Mouse (Mus musculus) embryonic facial prominence, embryonic 13.5 days (tissue): ENCODE measurements around the gene Gm12216. TPM values are rescaled to one million over a fixed set of nuclear protein-coding genes. Genes with fewer than 3 reads are reported as not detected.

Source experiments
- ATAC-seq: fragments of 200-750 bp; cut with Nextera tagmentation; 2 replicates; pipeline ENCODE4 v1.8.0; 2017; ENCODE audit warnings: low read depth; ENCODE audit not compliant: insufficient number of reproducible peaks, insufficient read depth, low FRiP score, low TSS enrichment
- H3K27ac ChIP-seq: fragments of 300-500 bp; sonication (generic); 2 replicates; pipeline ENCODE4 v1.5.1; 2015; ENCODE audit warnings: moderate library complexity, mild to moderate bottlenecking, inconsistent platforms
- H3K27me3 ChIP-seq: fragments of 300-500 bp; sonication (generic); 2 replicates; pipeline ENCODE4 v1.6.1; 2015; ENCODE audit warnings: mild to moderate bottlenecking, inconsistent platforms
- H3K36me3 ChIP-seq: fragments of 300-500 bp; sonication (generic); 2 replicates; pipeline ENCODE4 v1.6.1; 2015; ENCODE audit warnings: mild to moderate bottlenecking, inconsistent platforms
- H3K4me1 ChIP-seq: fragments of 300-500 bp; sonication (generic); 2 replicates; pipeline ENCODE4 v1.6.1; 2015; ENCODE audit warnings: inconsistent platforms
- H3K4me2 ChIP-seq: fragments of 300-500 bp; sonication (generic); 2 replicates; pipeline ENCODE4 v1.6.1; 2015; ENCODE audit warnings: moderate library complexity, mild to moderate bottlenecking, inconsistent platforms
- H3K4me3 ChIP-seq: fragments of 300-500 bp; sonication (generic); 2 replicates; pipeline ENCODE4 v1.5.1; 2015; ENCODE audit warnings: mild to moderate bottlenecking, inconsistent platforms
- H3K9ac ChIP-seq: fragments of 300-500 bp; sonication (generic); 2 replicates; pipeline ENCODE4 v1.6.1; 2015; ENCODE audit warnings: mild to moderate bottlenecking, inconsistent platforms
- H3K9me3 ChIP-seq: fragments of 300-500 bp; sonication (generic); 2 replicates; pipeline ENCODE4 v1.6.1; 2016; ENCODE audit warnings: inconsistent platforms
- WGBS: fragments of 180-500 bp; shearing (Covaris S2); methylation state at CpG from one replicate; pipeline ENCODE4 v1.1.7; 2015; ENCODE audit warnings: mixed read lengths; 5-methylcytosine and 5-hydroxymethylcytosine counted together
- polyA plus RNA-seq: library from polyadenylated mRNA; unstranded; fragments of >200 nt; fragmentation: Nextera tagmentation; extraction: Ambion mirVana; gene quantifications from 2 replicates; pipeline ENCODE4 v1.2.1, GENCODE M21; 2015

Gm12216 gene
- polyA plus RNA-seq, 1 experiment from 2014 or later = not detected

DNA sequence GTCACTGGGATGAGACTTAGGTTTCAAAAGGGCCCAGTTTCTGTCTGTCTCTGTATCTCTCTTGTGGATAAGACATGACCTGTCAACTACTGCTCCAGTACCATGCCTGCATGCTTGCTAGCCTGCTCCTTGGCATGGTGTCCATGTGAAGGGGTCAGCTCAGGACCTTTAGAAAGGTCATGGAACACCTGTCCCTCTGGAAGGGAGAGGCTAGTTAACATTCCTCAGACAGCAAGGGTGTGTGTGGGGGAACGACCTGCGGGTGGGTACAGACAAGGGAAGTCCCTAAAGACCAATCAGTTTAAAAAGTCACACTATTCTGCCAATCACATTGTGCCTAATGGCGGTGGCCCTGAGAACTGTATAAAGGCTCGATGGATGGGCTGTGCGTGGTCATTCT is 58.1 kb downstream of the Gm12216 start:
- WGBS = 82% methylated on average over 5 of the region's 5 CpGs
- Histone ChIP-seq H3K27ac (no peak overlapping the region), H3K9me3 (no peaks in the 10 kb centered on the region), H3K9ac (no peak overlapping the region), H3K4me1 (peaks cover 15% of the 10 kb centered on the region), H3K27me3 (no peaks in the 10 kb centered on the region), H3K4me2 (no peak overlapping the region), H3K4me3 (no peak overlapping the region), H3K36me3 (no peaks in the 10 kb centered on the region)
- no peak for ATAC-seq

DNA sequence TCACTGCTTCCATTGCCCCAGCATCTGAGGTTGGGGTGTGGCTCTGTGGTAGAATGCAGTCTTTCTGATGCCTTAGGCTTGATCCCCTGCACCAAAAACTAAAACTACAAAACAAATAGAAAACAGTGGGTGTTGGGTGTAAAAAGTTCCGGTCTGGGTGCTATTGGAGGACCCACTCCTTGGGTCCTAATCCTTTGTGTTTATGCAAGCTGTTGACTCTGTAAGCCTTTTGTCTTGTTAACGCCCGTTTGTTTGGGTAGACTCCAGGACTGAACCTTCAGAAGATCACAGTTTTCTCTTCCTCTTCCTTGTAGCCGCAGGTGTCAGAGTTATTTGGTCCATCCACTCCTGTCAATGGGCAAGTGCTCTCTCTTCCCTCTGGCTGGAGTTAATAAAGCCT is 59.0 kb downstream of the Gm12216 start:
- Histone ChIP-seq H3K27ac (no peak overlapping the region), H3K4me3 (no peak overlapping the region), H3K4me2 (no peak overlapping the region), H3K4me1 (peaks cover 23% of the 10 kb centered on the region), H3K9ac (no peak overlapping the region), H3K27me3 (no peaks in the 10 kb centered on the region), H3K9me3 (no peaks in the 10 kb centered on the region), H3K36me3 (no peaks in the 10 kb centered on the region)
- ATAC-seq = no peak
- 67% methylated on average over 4 of the region's 4 CpGs for whole genome bisulfite sequencing

DNA sequence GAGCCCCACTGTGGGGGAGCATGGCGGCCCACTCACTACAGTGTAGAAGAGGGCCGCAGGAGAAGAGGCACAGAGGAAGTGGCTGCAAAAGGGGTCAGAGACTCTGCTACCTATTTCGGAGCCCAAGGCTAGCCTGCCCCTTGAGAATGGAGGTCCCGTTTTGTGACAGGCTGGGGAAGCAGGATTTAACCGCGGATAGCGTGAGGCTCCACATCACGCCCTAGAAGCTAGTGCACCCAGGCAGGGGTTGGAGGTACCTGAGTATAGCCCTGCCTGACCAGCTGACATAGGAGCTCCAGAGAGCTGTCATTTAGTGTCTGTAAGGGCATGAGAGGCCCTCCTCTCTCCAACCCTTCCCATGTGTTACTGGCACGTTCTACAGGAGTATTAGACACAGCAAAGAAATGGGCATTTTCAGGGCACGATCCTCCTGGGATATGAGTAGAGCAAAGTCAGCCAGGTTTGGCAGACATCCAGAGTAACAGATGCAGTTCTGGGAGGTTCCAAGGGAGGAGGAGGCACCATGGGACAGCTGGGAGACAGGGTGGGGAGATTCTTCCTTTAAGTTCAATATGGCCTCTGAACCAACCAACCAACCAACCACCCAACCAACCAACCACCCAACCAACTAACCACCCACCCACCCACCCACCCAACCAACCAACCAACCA is 60.9 kb downstream of the Gm12216 start:
- Histone ChIP-seq H3K9me3 (no peaks in the 10 kb centered on the region), H3K9ac (no peak overlapping the region), H3K36me3 (no peaks in the 10 kb centered on the region), H3K4me1 (peaks cover 27% of the 10 kb centered on the region), H3K4me3 (no peak overlapping the region), H3K27ac (no peak overlapping the region), H3K27me3 (no peaks in the 10 kb centered on the region), H3K4me2 (no peak overlapping the region)
- WGBS = 93% methylated on average over 10 of the region's 10 CpGs
- ATAC-seq = no peak

DNA sequence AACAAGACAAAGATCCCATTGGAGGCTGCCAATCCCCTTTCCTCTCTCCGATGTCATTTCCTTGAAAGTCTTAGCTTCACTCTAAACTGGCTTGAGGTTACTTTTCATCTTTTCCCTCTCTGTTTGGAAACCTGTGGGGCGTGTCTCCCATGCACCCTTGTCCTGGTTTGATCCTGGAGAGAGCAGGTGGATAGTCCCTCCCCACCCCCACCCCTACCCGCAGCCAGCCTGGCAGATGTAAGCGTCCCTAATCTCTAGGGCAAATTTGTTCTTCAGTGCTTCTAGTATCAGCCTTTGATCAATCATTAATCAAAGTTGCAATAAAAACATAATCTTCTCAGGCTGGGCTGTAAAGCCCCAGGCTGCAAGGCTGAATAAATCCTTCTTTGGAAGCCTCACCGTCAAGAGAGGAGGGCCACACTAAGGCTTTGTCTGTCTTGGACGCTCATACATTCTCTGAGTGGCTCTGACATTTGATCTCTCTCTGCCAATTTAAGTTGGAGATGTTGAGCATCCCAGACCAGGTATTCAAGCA is 61.6 kb downstream of the Gm12216 start:
- no peak for ATAC-seq
- H3K36me3 ChIP-seq = no peaks in the 10 kb centered on the region
- no peak overlapping the region for H3K9ac ChIP-seq
- no peak overlapping the region for H3K4me2 ChIP-seq
- 43% methylated on average over 6 of the region's 6 CpGs for WGBS
- no peak overlapping the region for H3K27ac ChIP-seq
- no peak overlapping the region for H3K4me3 ChIP-seq
- no peaks in the 10 kb centered on the region for H3K9me3 ChIP-seq
- H3K27me3 ChIP-seq = no peaks in the 10 kb centered on the region
- peaks cover 30% of the 10 kb centered on the region for H3K4me1 ChIP-seq

DNA sequence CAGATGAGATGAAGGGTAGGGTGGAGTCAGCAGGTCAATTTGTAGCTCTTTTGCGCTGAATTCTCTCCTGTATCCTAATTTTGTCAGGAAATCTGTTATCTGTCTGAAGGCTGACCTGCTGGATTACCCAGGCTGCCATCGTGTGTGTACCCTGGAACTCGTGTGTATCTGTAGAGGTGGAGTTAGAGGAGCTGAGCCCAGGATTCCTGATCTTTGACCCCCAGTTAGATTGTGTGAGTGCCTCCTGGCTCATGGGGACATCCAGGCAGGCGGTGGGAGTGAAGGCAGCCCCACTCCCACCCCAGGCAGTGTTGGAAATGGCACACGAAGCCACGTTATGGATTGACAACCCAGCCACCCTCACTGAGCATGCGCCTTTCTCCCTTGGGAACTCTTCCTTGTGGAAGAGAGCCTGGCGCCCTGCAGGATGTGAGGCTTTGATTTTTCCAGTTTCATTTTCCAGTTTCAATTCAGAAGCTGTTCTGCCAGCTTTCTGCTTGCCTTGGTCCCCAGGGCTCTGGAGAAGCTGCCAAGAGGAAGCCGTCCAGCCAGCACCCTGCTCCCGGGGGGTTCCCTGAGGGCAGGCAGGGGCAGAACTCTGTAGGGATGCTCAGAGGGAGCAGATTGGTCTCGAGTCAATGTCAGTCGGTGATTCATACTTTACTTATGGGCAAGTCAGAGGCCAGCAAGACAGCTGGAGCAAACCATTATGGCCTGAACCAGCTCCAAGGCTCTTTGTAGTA is 62.5 kb downstream of the Gm12216 start:
- no peaks in the 10 kb centered on the region for H3K27me3 ChIP-seq
- H3K9ac ChIP-seq = 0 out of 2 replicates have a peak overlapping the region, but pooled peaks have one; percentile 21
- no peak for ATAC-seq
- no peaks in the 10 kb centered on the region for H3K36me3 ChIP-seq
- H3K4me1 ChIP-seq = peaks cover 30% of the 10 kb centered on the region
- H3K9me3 ChIP-seq = no peaks in the 10 kb centered on the region
- H3K4me2 ChIP-seq = no peak overlapping the region
- H3K4me3 ChIP-seq = no peak overlapping the region
- WGBS = 51% methylated on average over 12 of the region's 12 CpGs
- H3K27ac ChIP-seq = no peak overlapping the region

DNA sequence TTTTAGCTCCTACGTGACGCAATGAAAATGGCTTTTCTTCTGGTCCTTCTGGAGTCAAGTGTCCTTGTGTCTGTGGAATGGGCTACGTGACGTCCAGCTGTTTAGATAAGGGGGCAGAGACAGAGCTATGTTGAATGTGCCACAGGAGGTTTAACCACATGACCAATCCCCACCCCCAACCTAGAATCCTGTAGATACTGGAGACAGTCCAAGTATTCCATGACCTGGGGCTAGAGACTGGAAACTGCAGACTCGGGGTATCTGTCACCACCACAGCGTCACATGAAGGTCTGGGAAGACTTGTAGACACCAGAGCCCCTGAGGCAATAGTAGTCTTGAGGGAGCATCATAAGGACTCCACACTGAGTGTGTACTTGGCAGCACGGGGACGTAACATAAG is 63.2 kb downstream of the Gm12216 start:
- no peak for ATAC-seq
- Histone ChIP-seq H3K27ac (no peak overlapping the region), H3K27me3 (no peaks in the 10 kb centered on the region), H3K4me1 (peaks cover 30% of the 10 kb centered on the region), H3K9ac (no peak overlapping the region), H3K4me3 (no peak overlapping the region), H3K4me2 (no peak overlapping the region), H3K9me3 (no peaks in the 10 kb centered on the region), H3K36me3 (no peaks in the 10 kb centered on the region)
- WGBS = 56% methylated on average over 8 of the region's 8 CpGs

DNA sequence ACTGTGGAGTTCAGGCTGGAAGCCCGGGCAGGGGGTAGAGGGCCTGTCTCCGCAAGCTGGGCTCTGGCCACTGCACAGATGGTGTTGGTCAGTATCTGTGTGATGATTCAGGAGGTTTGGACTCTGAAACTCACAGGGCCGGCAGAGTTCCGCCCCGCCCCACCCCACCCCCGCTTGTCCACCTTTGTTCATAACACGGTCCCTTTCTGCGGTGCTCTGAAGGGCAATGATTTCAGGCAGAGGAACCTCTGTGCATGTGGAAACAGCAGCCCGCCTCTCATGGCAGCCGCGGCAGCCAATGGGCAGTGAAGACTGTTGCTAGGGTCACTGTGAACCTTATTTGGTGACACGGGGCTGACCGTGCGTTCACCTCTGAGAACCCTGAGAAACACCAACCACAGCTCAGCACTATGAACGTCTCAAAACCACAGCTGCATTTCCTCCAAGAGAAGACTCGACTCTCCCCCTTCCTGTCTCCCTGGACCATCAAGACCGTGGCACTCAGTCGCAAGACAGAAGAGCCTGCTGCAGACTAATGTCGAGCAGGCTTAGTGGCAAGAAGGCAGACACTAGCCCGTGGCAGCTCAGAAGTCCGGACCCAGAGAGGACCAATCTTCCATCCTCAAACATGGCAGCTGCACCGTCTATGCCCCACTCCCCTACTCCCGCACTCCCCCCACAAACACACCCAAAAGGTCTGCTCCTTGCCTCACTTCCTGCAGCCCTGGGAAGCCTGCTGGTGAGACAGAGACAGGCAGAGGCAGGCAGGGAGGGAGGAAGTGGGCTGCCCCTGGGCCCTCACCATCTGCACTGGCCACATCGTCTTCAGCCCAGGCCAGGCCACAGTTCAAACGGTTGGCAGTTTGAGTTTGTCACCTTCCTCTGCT is 64.1 kb downstream of the Gm12216 start:
- H3K4me3 ChIP-seq = no peak overlapping the region
- H3K27ac ChIP-seq = no peak overlapping the region
- 66% methylated on average over 25 of the region's 25 CpGs for WGBS
- no peak overlapping the region for H3K9ac ChIP-seq
- no peaks in the 10 kb centered on the region for H3K9me3 ChIP-seq
- peaks cover 30% of the 10 kb centered on the region for H3K4me1 ChIP-seq
- ATAC-seq = no peak
- no peak overlapping the region for H3K4me2 ChIP-seq
- no peaks in the 10 kb centered on the region for H3K27me3 ChIP-seq
- H3K36me3 ChIP-seq = no peaks in the 10 kb centered on the region

DNA sequence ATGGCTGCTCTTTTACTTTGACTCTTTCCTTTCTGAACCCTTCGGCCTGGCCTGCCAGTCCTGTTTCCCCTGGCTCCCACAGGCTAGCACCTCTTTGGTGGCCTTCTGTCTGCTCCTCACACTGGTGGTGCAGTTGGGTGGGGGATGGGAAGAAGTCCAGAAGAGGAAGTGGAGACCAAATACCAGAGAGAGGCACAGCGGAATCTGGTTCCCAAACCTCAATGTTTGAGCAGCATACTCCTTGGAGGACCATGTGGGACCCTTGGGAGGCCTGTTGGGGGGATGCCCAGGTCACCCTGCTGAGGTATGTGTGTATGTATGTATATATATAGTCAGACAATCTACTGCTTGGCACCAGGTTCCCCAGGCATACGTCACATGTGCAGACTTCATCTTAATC is 65.0 kb downstream of the Gm12216 start:
- H3K9ac ChIP-seq = no peak overlapping the region
- H3K4me3 ChIP-seq = no peak overlapping the region
- WGBS = 74% methylated on average over 3 of the region's 3 CpGs
- no peaks in the 10 kb centered on the region for H3K9me3 ChIP-seq
- no peaks in the 10 kb centered on the region for H3K36me3 ChIP-seq
- no peak overlapping the region for H3K27ac ChIP-seq
- H3K27me3 ChIP-seq = no peaks in the 10 kb centered on the region
- no peak overlapping the region for H3K4me2 ChIP-seq
- ATAC-seq = no peak
- peaks cover 30% of the 10 kb centered on the region for H3K4me1 ChIP-seq

DNA sequence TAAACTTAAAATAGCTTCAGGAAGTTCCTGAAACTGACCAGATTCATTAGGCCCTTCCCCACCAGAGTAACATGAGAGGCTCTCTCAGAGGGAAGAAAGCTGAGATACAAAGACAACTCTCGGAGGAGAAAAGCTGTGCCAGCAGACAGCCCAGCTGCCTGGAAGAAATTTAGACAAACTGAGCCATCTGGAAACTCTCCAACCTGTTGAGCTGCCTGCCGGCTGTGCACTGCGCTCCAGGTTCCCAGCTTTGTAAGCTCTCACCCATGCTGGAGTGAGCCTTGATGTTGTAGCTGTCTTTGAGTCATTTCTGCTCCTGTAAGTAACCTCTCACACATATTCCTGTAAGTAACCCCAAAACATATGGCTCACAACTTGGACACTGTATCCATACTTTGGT is 66.1 kb downstream of the Gm12216 start:
- no peaks in the 10 kb centered on the region for H3K9me3 ChIP-seq
- no peak overlapping the region for H3K9ac ChIP-seq
- H3K27me3 ChIP-seq = no peaks in the 10 kb centered on the region
- 0 out of 2 replicates have a peak overlapping the region, but pooled peaks have one; percentile 16 for H3K27ac ChIP-seq
- H3K4me2 ChIP-seq = no peak overlapping the region
- H3K36me3 ChIP-seq = no peaks in the 10 kb centered on the region
- H3K4me3 ChIP-seq = no peak overlapping the region
- H3K4me1 ChIP-seq = peaks cover 30% of the 10 kb centered on the region
- WGBS = 37% methylated on average over 3 of the region's 3 CpGs
- ATAC-seq = no peak

DNA sequence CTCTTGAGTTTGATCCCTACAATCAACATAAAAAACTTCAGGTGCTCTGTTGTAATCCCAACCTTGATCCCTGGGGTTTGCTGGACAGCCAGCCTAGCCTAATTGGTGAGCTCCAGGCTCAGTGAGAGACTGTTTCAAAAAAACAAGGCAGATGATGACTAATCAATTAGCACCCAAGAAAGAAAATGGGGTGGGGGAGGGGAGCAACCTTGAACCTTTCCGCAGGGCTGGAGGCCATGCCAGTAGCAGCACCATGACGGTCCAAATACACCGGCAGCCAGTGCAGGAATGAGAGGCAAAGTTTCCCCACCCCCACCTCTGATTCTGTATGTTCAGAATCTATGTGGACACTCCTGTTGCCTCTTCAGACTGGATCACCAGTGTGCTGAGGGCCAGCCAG is 69.8 kb downstream of the Gm12216 start:
- 68% methylated on average over 3 of the region's 3 CpGs for WGBS
- no peak overlapping the region for H3K9ac ChIP-seq
- no peaks in the 10 kb centered on the region for H3K36me3 ChIP-seq
- ATAC-seq = no peak
- H3K4me3 ChIP-seq = no peak overlapping the region
- 0 out of 2 replicates have a peak, but pooled peaks cover 4% of the 10 kb centered on the region for H3K4me1 ChIP-seq
- H3K4me2 ChIP-seq = no peak overlapping the region
- H3K27ac ChIP-seq = no peak overlapping the region
- no peaks in the 10 kb centered on the region for H3K9me3 ChIP-seq
- H3K27me3 ChIP-seq = no peaks in the 10 kb centered on the region

DNA sequence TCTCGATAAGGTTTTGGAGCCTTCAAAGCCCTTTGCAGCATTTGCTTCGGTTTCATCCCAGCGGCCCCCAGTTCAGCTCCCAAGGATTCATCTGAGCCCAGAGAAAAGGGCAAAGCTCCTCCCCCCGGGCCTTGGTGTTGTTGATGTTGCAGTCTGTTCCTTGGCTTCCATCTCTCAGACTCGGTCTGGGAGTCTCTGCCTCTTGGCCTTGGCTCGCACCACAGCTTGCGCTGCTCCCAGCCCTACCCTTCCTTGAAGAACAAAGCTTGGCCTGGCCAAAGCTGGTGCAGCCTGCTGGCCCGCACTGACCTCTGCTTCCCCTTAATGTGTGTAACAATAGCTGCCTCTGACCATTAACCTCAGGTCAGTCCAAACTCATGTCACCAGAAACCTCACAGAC is 70.9 kb downstream of the Gm12216 start:
- no peak overlapping the region for H3K27ac ChIP-seq
- no peak overlapping the region for H3K4me3 ChIP-seq
- no peaks in the 10 kb centered on the region for H3K36me3 ChIP-seq
- no peak for ATAC-seq
- no peak overlapping the region for H3K4me2 ChIP-seq
- H3K27me3 ChIP-seq = no peaks in the 10 kb centered on the region
- no peak overlapping the region for H3K9ac ChIP-seq
- H3K4me1 ChIP-seq = 0 out of 2 replicates have a peak, but pooled peaks cover 4% of the 10 kb centered on the region
- no peaks in the 10 kb centered on the region for H3K9me3 ChIP-seq
- WGBS = 70% methylated on average over 8 of the region's 8 CpGs
